ENCODE assay signal across 16 mouse cellular contexts in the genomic region with DNA sequence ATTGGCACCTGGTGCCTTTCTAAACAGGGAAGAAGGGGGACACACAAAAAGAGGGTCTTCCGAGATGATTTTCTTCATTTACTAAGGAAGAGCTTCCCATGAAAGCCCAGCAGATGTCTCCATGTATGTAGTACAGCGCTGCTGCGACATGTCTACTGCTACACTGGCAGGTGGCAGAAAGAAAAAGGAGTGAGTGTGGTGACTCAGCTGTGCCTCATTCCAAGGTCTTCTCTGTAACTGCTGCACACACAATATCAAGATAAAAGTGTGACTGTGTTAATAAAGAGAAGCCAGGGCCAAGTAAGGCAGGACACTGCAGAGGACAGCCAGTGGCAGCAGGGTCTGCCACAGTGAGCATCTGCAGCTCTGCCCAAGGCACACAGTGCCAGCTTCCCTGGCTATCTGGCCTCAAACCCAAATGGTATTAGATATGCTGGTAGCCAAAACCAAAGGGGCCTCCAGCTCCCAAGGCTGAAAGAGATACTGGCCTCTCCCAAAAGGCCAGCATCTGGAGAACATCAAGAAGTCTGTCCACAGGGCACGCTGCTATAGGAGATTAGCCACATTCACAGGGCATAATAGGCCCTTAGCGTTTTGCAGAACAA. TPM values are rescaled to one million over a fixed set of nuclear protein-coding genes. Genes with fewer than 3 reads are reported as not detected.
DNase-seq lines count a peak whose midpoint lies in the region; ATAC-seq and TF ChIP-seq lines count a peak whose summit lies in the region.
"Had no signal": no experiment of that assay in that cellular context is flagged by ENCODE, and none has a peak within 500 bp of the region (broad histone marks: within the 10 kb centered on the region; RNA-seq: fewer than 3 reads in every experiment).

No protein-coding gene starts in this region.

- peak overlapping the region; percentile 22; the same call in 1 of the 2 replicates for H3K27ac ChIP-seq in embryonic facial prominence, embryonic 13.5 days
- H3K27ac ChIP-seq in embryonic facial prominence, embryonic 10.5 days (replicated peaks) = no peak overlapping the region
- peak overlapping the region; percentile 20; the same call in 1 of the 2 replicates for H3K27ac ChIP-seq in hindbrain, embryonic 15.5 days (replicated peaks)
- H3K27ac ChIP-seq in hindbrain, embryonic 11.5 days (ENCODE audit: low read depth, low read length) = no peak overlapping the region
- H3K27ac ChIP-seq in intestine, postnatal 0 days (ENCODE audit: low read depth, low read length) = no peak overlapping the region
- H3K27ac ChIP-seq: intestine, embryonic 15.5 days had no signal

- H3K4me2 ChIP-seq in embryonic facial prominence, embryonic 13.5 days = no peak overlapping the region
- no peak overlapping the region for H3K4me2 ChIP-seq in hindbrain, embryonic 15.5 days
- H3K4me2 ChIP-seq in hindbrain, embryonic 11.5 days (replicated peaks; ENCODE audit: low read depth, low read length) = no peak overlapping the region
- no peak overlapping the region for H3K4me2 ChIP-seq in intestine, postnatal 0 days (replicated peaks; ENCODE audit: low read depth)
- H3K4me2 ChIP-seq: intestine, embryonic 15.5 days had no signal

- DNase-seq in embryonic facial prominence, embryonic 10.5 days (ENCODE audit: low spot score) = no peak
- no peak for DNase-seq in hindbrain, embryonic 11.5 days (ENCODE audit: low spot score)
- peak; percentile 34 for DNase-seq in right cerebral cortex, postnatal 25 days
- no peak for DNase-seq in right cerebral cortex, postnatal 36 days (ENCODE audit: low spot score in 2 of 2)
- DNase-seq in thymus, postnatal 36 days = no peak
- DNase-seq: lung, adult 2 months; thymus, adult 18-20 months had no signal

- no peaks in the 10 kb centered on the region for H3K9me3 ChIP-seq in embryonic facial prominence, embryonic 13.5 days
- H3K9me3 ChIP-seq in embryonic facial prominence, embryonic 10.5 days = no peaks in the 10 kb centered on the region
- no peaks in the 10 kb centered on the region for H3K9me3 ChIP-seq in hindbrain, embryonic 15.5 days
- no peaks in the 10 kb centered on the region for H3K9me3 ChIP-seq in hindbrain, embryonic 11.5 days (ENCODE audit: control insufficient read depth, low read length)
- H3K9me3 ChIP-seq in intestine, postnatal 0 days (ENCODE audit: control insufficient read depth) = no peaks in the 10 kb centered on the region
- H3K9me3 ChIP-seq: G1E; intestine, embryonic 15.5 days had no signal

- H3K27me3 ChIP-seq in embryonic facial prominence, embryonic 13.5 days = no peaks in the 10 kb centered on the region
- H3K27me3 ChIP-seq in embryonic facial prominence, embryonic 10.5 days (replicated peaks; ENCODE audit: low read depth, poor library complexity, severe bottlenecking) = no peaks in the 10 kb centered on the region
- H3K27me3 ChIP-seq in hindbrain, embryonic 15.5 days = no peaks in the 10 kb centered on the region
- H3K27me3 ChIP-seq in hindbrain, embryonic 11.5 days (ENCODE audit: control insufficient read depth, insufficient read depth, low read length) = no peaks in the 10 kb centered on the region
- H3K27me3 ChIP-seq in intestine, postnatal 0 days (replicated peaks; ENCODE audit: control insufficient read depth, insufficient read depth, low read length) = no peaks in the 10 kb centered on the region
- H3K27me3 ChIP-seq: intestine, embryonic 15.5 days had no signal

- H3K4me1 ChIP-seq in embryonic facial prominence, embryonic 13.5 days = peaks cover 15% of the 10 kb centered on the region
- peaks cover 7% of the 10 kb centered on the region for H3K4me1 ChIP-seq in embryonic facial prominence, embryonic 10.5 days
- peaks cover 8% of the 10 kb centered on the region; the same call in 1 of the 2 replicates for H3K4me1 ChIP-seq in hindbrain, embryonic 15.5 days (replicated peaks)
- no peaks in the 10 kb centered on the region for H3K4me1 ChIP-seq in hindbrain, embryonic 11.5 days (replicated peaks; ENCODE audit: control insufficient read depth, insufficient read depth, low read length)
- H3K4me1 ChIP-seq in intestine, postnatal 0 days (replicated peaks; ENCODE audit: control insufficient read depth, insufficient read depth, low read length) = no peaks in the 10 kb centered on the region
- H3K4me1 ChIP-seq: intestine, embryonic 15.5 days had no signal

- no peak overlapping the region for H3K4me3 ChIP-seq in embryonic facial prominence, embryonic 13.5 days
- H3K4me3 ChIP-seq in embryonic facial prominence, embryonic 10.5 days = no peak overlapping the region
- no peak overlapping the region for H3K4me3 ChIP-seq in hindbrain, embryonic 15.5 days
- H3K4me3 ChIP-seq in hindbrain, embryonic 11.5 days (ENCODE audit: low read depth, low read length) = no peak overlapping the region
- H3K4me3 ChIP-seq in intestine, postnatal 0 days (ENCODE audit: low read depth, low read length) = no peak overlapping the region
- H3K4me3 ChIP-seq: intestine, embryonic 15.5 days; myocyte had no signal

- 72% methylated on average over 5 of the region's 5 CpGs for WGBS in embryonic facial prominence, embryonic 13.5 days
- 89% methylated on average over 5 of the region's 5 CpGs for WGBS in embryonic facial prominence, embryonic 10.5 days
- WGBS in hindbrain, embryonic 15.5 days = 80% methylated on average over 5 of the region's 5 CpGs
- WGBS in hindbrain, embryonic 11.5 days = 92% methylated on average over 5 of the region's 5 CpGs
- 86% methylated on average over 5 of the region's 5 CpGs for WGBS in intestine, postnatal 0 days

- peaks cover 20% of the 10 kb centered on the region for H3K36me3 ChIP-seq in embryonic facial prominence, embryonic 13.5 days
- H3K36me3 ChIP-seq in embryonic facial prominence, embryonic 10.5 days (replicated peaks) = peaks cover 15% of the 10 kb centered on the region; the same call in 1 of the 2 replicates
- H3K36me3 ChIP-seq in hindbrain, embryonic 15.5 days = no peaks in the 10 kb centered on the region
- 0 out of 2 replicates have a peak, but pooled peaks cover under 1% of the 10 kb centered on the region for H3K36me3 ChIP-seq in hindbrain, embryonic 11.5 days (ENCODE audit: control insufficient read depth, insufficient read depth, low read length)
- H3K36me3 ChIP-seq in intestine, postnatal 0 days (ENCODE audit: control insufficient read depth, insufficient read depth) = peaks cover 29% of the 10 kb centered on the region
- H3K36me3 ChIP-seq: intestine, embryonic 15.5 days had no signal

- ATAC-seq in embryonic facial prominence, embryonic 13.5 days (ENCODE audit: insufficient number of reproducible peaks, insufficient read depth, low FRiP score, low TSS enrichment, low read depth) = no peak
- ATAC-seq in hindbrain, embryonic 15.5 days (ENCODE audit: low FRiP score, low read depth) = peak; percentile 32; the same call in 1 of the 2 replicates
- no peak for ATAC-seq in hindbrain, embryonic 11.5 days (ENCODE audit: low FRiP score)
- ATAC-seq in intestine, postnatal 0 days = no peak
- ATAC-seq: intestine, embryonic 15.5 days had no signal

- no peak overlapping the region for H3K9ac ChIP-seq in embryonic facial prominence, embryonic 13.5 days
- H3K9ac ChIP-seq in hindbrain, embryonic 15.5 days = no peak overlapping the region
- no peak overlapping the region for H3K9ac ChIP-seq in hindbrain, embryonic 11.5 days (ENCODE audit: low read depth, low read length)
- H3K9ac ChIP-seq in intestine, postnatal 0 days (ENCODE audit: low read depth, low read length) = no peak overlapping the region
- H3K9ac ChIP-seq: intestine, embryonic 15.5 days had no signal

- no peak for TF ChIP-seq CTCF in intestine, postnatal 0 days (IDR thresholded peaks at IDR 0.05; ENCODE audit: low read depth)

RNA-seq across cellular contexts. Expression of a gene that starts 34.7 kb away (rescaled TPM):
- 0.56 and 0.87 TPM in 2 replicates for polyA plus RNA-seq in embryonic facial prominence, embryonic 13.5 days (2015; fragmentation: Nextera tagmentation; extraction: Ambion mirVana)
- polyA plus RNA-seq in embryonic facial prominence, embryonic 10.5 days (2016; fragmentation: Nextera tagmentation; extraction: Ambion mirVana) = 0.48 and 1.0 TPM in 2 replicates
- polyA plus RNA-seq in hindbrain, embryonic 15.5 days (2015; fragmentation: Nextera tagmentation; extraction: Ambion mirVana) = 3.8 and 4.2 TPM in 2 replicates
- 2.1 and 2.3 TPM in 2 replicates for polyA plus RNA-seq in hindbrain, embryonic 11.5 days (2014; fragmentation: Nextera tagmentation; extraction: Ambion mirVana)
- 0.18 TPM in 1 of 2 replicates, not detected in the other for polyA plus RNA-seq in intestine, postnatal 0 days (2015; fragmentation: Nextera tagmentation; extraction: Ambion mirVana)
- polyA plus RNA-seq: C2C12; G1E; heart, embryonic 16.5 days; limb, embryonic 14.5 days; myocyte had no signal

Comparison
In these comparisons a context has a peak if more than half of its experiments do, and no peak if none do; other contexts are left out.
1. H3K27ac ChIP-seq: peak in embryonic facial prominence, embryonic 13.5 days (single experiment) and hindbrain, embryonic 15.5 days (single experiment); none in embryonic facial prominence, embryonic 10.5 days (single experiment), hindbrain, embryonic 11.5 days (single experiment) and intestine, postnatal 0 days (single experiment).